Mouse (Mus musculus) intestine, embryonic 16.5 days (tissue): ENCODE data around the gene Fxr2. TPM values are rescaled to one million over a fixed set of nuclear protein-coding genes. Genes with fewer than 3 reads are reported as not detected.
"Not testable (repeated sequence)": the region's sequence is repeated elsewhere in the genome, so short reads cannot be mapped to it uniquely, and the experiment has no call there.

Experiments used
- ATAC-seq: fragments of 200-750 bp; cut with Nextera tagmentation; 2 replicates; pipeline ENCODE4 v1.8.0; 2017; ENCODE audit warnings: moderate TSS enrichment, moderate library complexity
- H3K27ac ChIP-seq: fragments of 300-500 bp; sonication (generic); 2 replicates; pipeline ENCODE4 v1.5.1; 2014; ENCODE audit warnings: mild to moderate bottlenecking, low read length
- H3K27me3 ChIP-seq: fragments of 300-500 bp; sonication (generic); replicated peaks from 2 replicates; pipeline ENCODE4 v1.6.1; 2014; ENCODE audit warnings: low read length, control low read depth, mixed read lengths; ENCODE audit not compliant: control insufficient read depth, insufficient read depth
- H3K36me3 ChIP-seq: fragments of 300-500 bp; sonication (generic); 2 replicates; pipeline ENCODE4 v1.6.1; 2014; ENCODE audit warnings: low read length, control low read depth; ENCODE audit not compliant: control insufficient read depth, insufficient read depth
- H3K4me1 ChIP-seq: fragments of 300-500 bp; sonication (generic); 2 replicates; pipeline ENCODE4 v1.6.1; 2014; ENCODE audit warnings: low read length, control low read depth, mixed read lengths; ENCODE audit not compliant: control insufficient read depth, insufficient read depth
- H3K4me2 ChIP-seq: fragments of 300-500 bp; sonication (generic); 2 replicates; pipeline ENCODE4 v1.6.1; 2014; ENCODE audit warnings: low read depth, low read length, control low read depth
- H3K4me3 ChIP-seq: fragments of 300-500 bp; sonication (generic); 2 replicates; pipeline ENCODE4 v1.5.1; 2014; ENCODE audit warnings: mild to moderate bottlenecking, low read length
- H3K9ac ChIP-seq: fragments of 300-500 bp; sonication (generic); 2 replicates; pipeline ENCODE4 v1.6.1; 2014; ENCODE audit warnings: low read depth, low read length
- H3K9me3 ChIP-seq: fragments of 300-500 bp; sonication (generic); 2 replicates; pipeline ENCODE4 v1.6.1; 2016; ENCODE audit warnings: low read length, control low read depth; ENCODE audit not compliant: control insufficient read depth
- WGBS: fragments of 180-500 bp; shearing (Covaris S2); extraction: QIAGEN DNeasy Blood & Tissue Kit; methylation state at CpG from one replicate; pipeline ENCODE4 v1.1.7; 2014; 5-methylcytosine and 5-hydroxymethylcytosine counted together
- microRNA counts: library from miRNA; unstranded; fragments of <30 nt; microRNA quantifications from one replicate; lab custom pipeline; 2016
- microRNA-seq: library from miRNA; unstranded; fragments of <30 nt; microRNA quantifications from one replicate; pipeline ENCODE4, GENCODE M21; 2016
- polyA plus RNA-seq: library from polyadenylated mRNA; unstranded; fragments of >200 nt; fragmentation: Nextera tagmentation; extraction: Ambion mirVana; gene quantifications from 2 replicates; pipeline ENCODE4 v1.2.1, GENCODE M21; 2015

Gene Fxr2
- polyA plus RNA-seq, 1 experiment from 2014 or later, result 12.6 TPM

- Histone ChIP-seq H3K4me2 (peak within 1 kb of the TSS; percentile 90), H3K9me3 (no peaks in the 10 kb centered on the region), H3K27me3 (no peaks in the 10 kb centered on the region), H3K27ac (peak within 1 kb of the TSS; percentile 63), H3K9ac (peak within 1 kb of the TSS; percentile 81), H3K4me3 (peak within 1 kb of the TSS; percentile 62), H3K4me1 (peaks cover 9% of the 10 kb centered on the region), H3K36me3 (no peaks in the 10 kb centered on the region)
- ATAC-seq, result peak; percentile 77
- 7% methylated on average over 35 of the region's 41 CpGs for WGBS
These were observed 62.8 kb downstream of the Fxr2 start, which contains the start of the genes Tnfsf12 and Tnfsfm13 for GRCm38 (mm10) chr11:69695361-69696181. Gene Tnfsf12, minus strand, starts transcription at chr11:69695849. Gene Tnfsfm13, minus strand, starts transcription at chr11:69696098.

GRCm38 (mm10) chr11:69697396-69697795 lies 64.6 kb downstream of the Fxr2 start:
- peaks cover 9% of the 10 kb centered on the region for H3K4me1 ChIP-seq
- H3K4me2 ChIP-seq, result no peak overlapping the region
- 87% methylated on average over 3 of the region's 3 CpGs for WGBS
- no peak overlapping the region for H3K9ac ChIP-seq
- no peaks in the 10 kb centered on the region for H3K27me3 ChIP-seq
- no peaks in the 10 kb centered on the region for H3K9me3 ChIP-seq
- ATAC-seq, result no peak
- H3K36me3 ChIP-seq, result no peaks in the 10 kb centered on the region
- H3K27ac ChIP-seq, result no peak overlapping the region
- H3K4me3 ChIP-seq, result no peak overlapping the region

GRCm38 (mm10) chr11:69698574-69698973 lies 65.8 kb downstream of the Fxr2 start:
- no peak overlapping the region for H3K4me3 ChIP-seq
- H3K9me3 ChIP-seq, result no peaks in the 10 kb centered on the region
- no peak overlapping the region for H3K9ac ChIP-seq
- H3K27me3 ChIP-seq, result no peaks in the 10 kb centered on the region
- H3K4me1 ChIP-seq, result peaks cover 4% of the 10 kb centered on the region
- no peaks in the 10 kb centered on the region for H3K36me3 ChIP-seq
- H3K27ac ChIP-seq, result no peak overlapping the region
- ATAC-seq, result no peak
- WGBS, result 69% methylated on average over 5 of the region's 5 CpGs
- no peak overlapping the region for H3K4me2 ChIP-seq

GRCm38 (mm10) chr11:69699595-69699994 lies 66.8 kb downstream of the Fxr2 start:
- H3K4me1 ChIP-seq, result peaks cover 4% of the 10 kb centered on the region
- H3K36me3 ChIP-seq, result no peaks in the 10 kb centered on the region
- ATAC-seq, result no peak
- H3K27ac ChIP-seq, result no peak overlapping the region
- no peak overlapping the region for H3K9ac ChIP-seq
- no peak overlapping the region for H3K4me2 ChIP-seq
- 19% methylated on average over 1 of the region's 1 CpGs for WGBS
- no peaks in the 10 kb centered on the region for H3K9me3 ChIP-seq
- no peak overlapping the region for H3K4me3 ChIP-seq
- no peaks in the 10 kb centered on the region for H3K27me3 ChIP-seq

GRCm38 (mm10) chr11:69702886-69703285 lies 70.1 kb downstream of the Fxr2 start:
- H3K4me2 ChIP-seq, H3K36me3 ChIP-seq, H3K9ac ChIP-seq, H3K27ac ChIP-seq, H3K4me1 ChIP-seq, H3K4me3 ChIP-seq, H3K27me3 ChIP-seq, ATAC-seq, H3K9me3 ChIP-seq: not testable (repeated sequence)
- 95% methylated on average over 9 of the region's 10 CpGs for WGBS

MicroRNA genes within 50 kb of the gene (microRNA counts, 519-probe panel; counts per million panel counts)
- microRNA mmu-miR-1934 (lab: Ali Mortazavi, UCI) (35.7 counts per million), microRNA mmu-miR-467f (lab: Ali Mortazavi, UCI) (2,457 counts per million, percentile 60 among the panel's probes with 10 or more counts)

Small RNA genes lying within 50 kb of the gene (microRNA-seq; reads per million reads assigned to microRNA genes)
- gene Mir1934 (4.3 reads per million, percentile 12 among the genes with 10 or more reads in this experiment), gene Mir467f (not detected)

Other genes starting within 250 kb of the Fxr2 start
- 168 and 170 TPM in 2 replicates for gene Naa38, start 237.5 kb upstream of the Fxr2 start, polyA plus RNA-seq
- 22.6 and 24.0 TPM in 2 replicates for gene Cyb5d1, start 237.4 kb upstream of the Fxr2 start, polyA plus RNA-seq
- gene Tmem88, start 234.8 kb upstream of the Fxr2 start, polyA plus RNA-seq, result 30.8 and 31.0 TPM in 2 replicates
- 17.6 and 18.8 TPM in 2 replicates for gene Kdm6b, start 219.3 kb upstream of the Fxr2 start, polyA plus RNA-seq
- gene Dnah2, start 83.9 kb upstream of the Fxr2 start, polyA plus RNA-seq, result 0.93 and 1.0 TPM in 2 replicates
- 6.3 and 6.8 TPM in 2 replicates for gene Efnb3, start 72.8 kb upstream of the Fxr2 start, polyA plus RNA-seq
- 24.5 and 26.6 TPM in 2 replicates for gene Wrap53, start 52.7 kb upstream of the Fxr2 start, polyA plus RNA-seq
- gene Trp53, start 52.6 kb upstream of the Fxr2 start, polyA plus RNA-seq, result 132 and 148 TPM in 2 replicates
- gene Atp1b2, start 27.0 kb upstream of the Fxr2 start, polyA plus RNA-seq, result 6.6 and 6.8 TPM in 2 replicates
- gene Shbg, start 15.1 kb upstream of the Fxr2 start, polyA plus RNA-seq, result 0.10 and 0.72 TPM in 2 replicates
- gene Sat2, start 11.0 kb upstream of the Fxr2 start, polyA plus RNA-seq, result 15.4 and 18.1 TPM in 2 replicates
- gene Sox15, start 22.3 kb downstream of the Fxr2 start, polyA plus RNA-seq, result not detected in 2 replicates
- gene Mpdu1, start 29.7 kb downstream of the Fxr2 start, polyA plus RNA-seq, result 68.3 and 69.9 TPM in 2 replicates
- 14.0 and 14.7 TPM in 2 replicates for gene Cd68, start 33.2 kb downstream of the Fxr2 start, polyA plus RNA-seq
- 524 and 563 TPM in 2 replicates for gene Eif4a1, start 39.4 kb downstream of the Fxr2 start, polyA plus RNA-seq
- gene Senp3, start 49.1 kb downstream of the Fxr2 start, polyA plus RNA-seq, result 51.8 and 60.3 TPM in 2 replicates
- 0.44 and 0.57 TPM in 2 replicates for gene Tnfsf13, start 52.8 kb downstream of the Fxr2 start, polyA plus RNA-seq
- gene Tnfsf12, start 62.9 kb downstream of the Fxr2 start, polyA plus RNA-seq, result 6.0 and 6.3 TPM in 2 replicates
- 3.0 and 3.3 TPM in 2 replicates for gene Tnfsfm13, start 63.1 kb downstream of the Fxr2 start, polyA plus RNA-seq
- gene Polr2a, start 125.6 kb downstream of the Fxr2 start, polyA plus RNA-seq, result 14.8 and 16.8 TPM in 2 replicates
- gene Slc35g3, start 129.0 kb downstream of the Fxr2 start, polyA plus RNA-seq, result 0.13 and 0.16 TPM in 2 replicates
- gene Zbtb4, start 132.9 kb downstream of the Fxr2 start, polyA plus RNA-seq, result 2.3 and 2.4 TPM in 2 replicates
- 3.9 and 4.7 TPM in 2 replicates for gene Chrnb1, start 163.0 kb downstream of the Fxr2 start, polyA plus RNA-seq
- 1.3 and 1.4 TPM in 2 replicates for gene Fgf11, start 168.9 kb downstream of the Fxr2 start, polyA plus RNA-seq
- 34.6 and 42.7 TPM in 2 replicates for gene Tmem102, start 172.6 kb downstream of the Fxr2 start, polyA plus RNA-seq
- gene Gm39566, start 182.3 kb downstream of the Fxr2 start, polyA plus RNA-seq, result not detected in 2 replicates
- gene Spem2, start 185.5 kb downstream of the Fxr2 start, polyA plus RNA-seq, result not detected in 2 replicates
- 0.22 TPM in 1 of 2 replicates, not detected in the other for gene Spem1, start 189.2 kb downstream of the Fxr2 start, polyA plus RNA-seq
- 3.4 and 4.1 TPM in 2 replicates for gene Nlgn2, start 204.8 kb downstream of the Fxr2 start, polyA plus RNA-seq
- 470 and 476 TPM in 2 replicates for gene Tmem256, start 205.5 kb downstream of the Fxr2 start, polyA plus RNA-seq
- gene Plscr3, start 213.4 kb downstream of the Fxr2 start, polyA plus RNA-seq, result 73.0 and 75.2 TPM in 2 replicates
- 20.5 and 23.5 TPM in 2 replicates for gene Tnk1, start 225.7 kb downstream of the Fxr2 start, polyA plus RNA-seq
- gene Tmem95, start 245.0 kb downstream of the Fxr2 start, polyA plus RNA-seq, result not detected in 2 replicates
- gene Kctd11, start 248.4 kb downstream of the Fxr2 start, polyA plus RNA-seq, result 5.5 and 6.2 TPM in 2 replicates